Mouse (Mus musculus): Measurements from ENCODE around the gene Gdpd2. TPM values are rescaled to one million over a fixed set of nuclear protein-coding genes. Genes with fewer than 3 reads are reported as not detected.
A peak's percentile ranks its signal among the peaks of the same experiment; 100 is the strongest.

The Gdpd2 gene
- polyA plus RNA-seq, 1 experiment from 2014 or later = 7.5 TPM

DNA sequence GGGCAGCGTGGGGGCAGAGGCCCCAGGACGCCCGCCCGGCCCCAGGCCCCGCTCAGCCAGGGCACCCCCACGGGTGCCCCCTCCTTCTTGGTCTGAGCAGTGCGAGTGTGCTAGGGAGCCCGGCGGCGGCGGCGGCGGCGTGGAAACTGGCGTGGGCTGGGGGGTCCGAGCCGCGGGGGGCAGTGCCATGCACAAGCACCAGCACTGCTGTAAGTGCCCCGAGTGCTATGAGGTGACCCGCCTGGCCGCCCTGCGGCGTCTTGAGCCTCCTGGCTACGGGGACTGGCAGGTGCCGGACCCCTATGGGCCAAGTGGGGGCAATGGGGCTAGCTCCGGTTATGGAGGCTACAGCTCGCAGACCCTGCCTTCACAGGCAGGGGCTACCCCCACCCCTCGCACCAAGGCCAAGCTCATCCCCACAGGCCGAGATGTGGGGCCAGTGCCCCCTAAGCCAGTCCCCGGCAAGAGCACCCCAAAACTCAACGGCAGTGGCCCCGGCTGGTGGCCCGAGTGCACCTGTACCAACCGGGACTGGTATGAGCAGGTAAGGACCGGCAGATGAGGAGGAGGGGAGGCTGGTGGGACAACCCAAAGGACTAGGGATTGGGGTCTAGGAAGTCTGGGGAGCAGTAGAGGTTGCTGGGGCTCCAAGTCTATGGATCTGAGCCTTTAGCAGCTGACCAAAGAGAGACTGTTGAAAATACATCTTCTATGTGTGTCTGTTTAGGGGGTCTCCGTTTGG is 38.4 kb downstream of the Gdpd2 start:
- ATAC-seq (ENCODE audit: low read depth) = peak; percentile 66
- Histone ChIP-seq H3K4me2 (ENCODE audit: low read depth, low read length) (peak overlapping the region; percentile 67), H3K4me1 (ENCODE audit: control insufficient read depth, insufficient read depth, low read length) (no peaks in the 10 kb centered on the region), H3K36me3 (ENCODE audit: control insufficient read depth, insufficient read depth, low read length) (no peaks in the 10 kb centered on the region), H3K27ac (replicated peaks; ENCODE audit: low read depth, low read length) (no peak overlapping the region), H3K9me3 (ENCODE audit: control insufficient read depth, low read length) (no peaks in the 10 kb centered on the region), H3K27me3 (replicated peaks; ENCODE audit: control insufficient read depth, insufficient read depth, low read length) (peaks cover 13% of the 10 kb centered on the region), H3K9ac (ENCODE audit: low read depth, low read length) (peak overlapping the region; percentile 48; the same call in 1 of the 2 replicates), H3K4me3 (ENCODE audit: low read depth, low read length) (peak overlapping the region; percentile 40)
- 53% methylated on average over 10 of the region's 36 CpGs for WGBS
- no peak for DNase-seq (ENCODE audit: low spot score)

DNA sequence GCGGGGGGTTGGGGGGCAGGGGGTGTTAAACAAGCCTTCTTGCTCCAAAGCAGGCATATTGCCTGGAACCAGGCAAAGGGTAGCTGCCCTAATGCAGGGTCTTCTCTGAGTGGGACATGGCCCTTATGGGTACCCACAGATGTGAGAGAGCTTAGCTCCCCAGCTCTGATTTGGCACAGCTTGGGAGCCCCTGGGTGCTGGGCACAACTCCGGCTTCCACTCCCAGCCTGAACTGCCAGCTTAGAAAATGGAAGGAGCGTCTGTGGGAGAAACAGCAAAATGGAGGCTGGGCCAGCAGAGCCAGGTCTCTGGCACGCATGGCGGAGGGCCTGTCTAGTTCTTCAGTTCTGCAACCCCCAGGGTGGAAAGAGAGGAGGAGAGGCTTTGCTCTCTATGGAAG is 39.6 kb downstream of the Gdpd2 start:
- Histone ChIP-seq H3K4me2 (ENCODE audit: low read depth, low read length) (no peak overlapping the region), H3K9me3 (ENCODE audit: control insufficient read depth, low read length) (no peaks in the 10 kb centered on the region), H3K4me1 (ENCODE audit: control insufficient read depth, insufficient read depth, low read length) (no peaks in the 10 kb centered on the region), H3K4me3 (ENCODE audit: low read depth, low read length) (no peak overlapping the region), H3K27ac (replicated peaks; ENCODE audit: low read depth, low read length) (no peak overlapping the region), H3K36me3 (ENCODE audit: control insufficient read depth, insufficient read depth, low read length) (no peaks in the 10 kb centered on the region), H3K27me3 (replicated peaks; ENCODE audit: control insufficient read depth, insufficient read depth, low read length) (peaks cover 13% of the 10 kb centered on the region), H3K9ac (ENCODE audit: low read depth, low read length) (no peak overlapping the region)
- DNase-seq (ENCODE audit: low spot score) (no peak), ATAC-seq (ENCODE audit: low read depth) (no peak)
- 87% methylated on average over 5 of the region's 5 CpGs for whole genome bisulfite sequencing

DNA sequence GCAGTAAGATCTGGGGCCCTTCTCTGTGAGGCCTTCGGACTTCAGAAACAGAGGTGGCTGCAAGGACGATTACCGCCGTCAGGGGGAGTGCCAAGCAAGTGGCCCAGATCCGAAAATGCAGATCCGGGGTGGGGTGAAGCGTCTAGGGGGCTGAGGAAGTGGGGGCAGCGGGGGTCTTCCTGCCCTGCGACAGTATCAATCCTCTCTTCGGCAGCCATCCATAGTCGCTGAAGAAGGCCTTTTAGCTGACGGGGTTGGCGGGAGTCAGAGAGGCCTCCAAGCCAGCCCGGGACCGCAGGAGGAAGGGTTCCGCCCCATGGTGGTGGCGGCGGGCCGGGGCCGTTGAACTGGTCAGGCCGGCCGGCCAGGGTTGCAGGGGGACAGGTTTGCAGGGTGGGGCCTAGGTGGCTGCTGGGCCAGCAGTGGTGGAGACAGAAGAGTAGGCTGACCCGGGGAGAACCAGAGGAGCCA is 44.7 kb downstream of the Gdpd2 start:
- WGBS = 18% methylated on average over 14 of the region's 23 CpGs
- no peaks in the 10 kb centered on the region for H3K27me3 ChIP-seq (replicated peaks; ENCODE audit: control insufficient read depth, insufficient read depth, low read length)
- H3K4me3 ChIP-seq (ENCODE audit: low read depth, low read length) = peak overlapping the region; percentile 50
- no peak overlapping the region for H3K27ac ChIP-seq (replicated peaks; ENCODE audit: low read depth, low read length)
- DNase-seq (ENCODE audit: low spot score) (peak; percentile 54), ATAC-seq (ENCODE audit: low read depth) (0 out of 2 replicates have a peak, but pooled peaks have one; percentile 20)
- H3K4me2 ChIP-seq (ENCODE audit: low read depth, low read length) = peak overlapping the region; percentile 56
- H3K9ac ChIP-seq (ENCODE audit: low read depth, low read length) = peak overlapping the region; percentile 73
- H3K36me3 ChIP-seq (ENCODE audit: control insufficient read depth, insufficient read depth, low read length) = no peaks in the 10 kb centered on the region
- H3K9me3 ChIP-seq (ENCODE audit: control insufficient read depth, low read length) = no peaks in the 10 kb centered on the region
- peaks cover 3% of the 10 kb centered on the region; the same call in 1 of the 2 replicates for H3K4me1 ChIP-seq (ENCODE audit: control insufficient read depth, insufficient read depth, low read length)

DNA sequence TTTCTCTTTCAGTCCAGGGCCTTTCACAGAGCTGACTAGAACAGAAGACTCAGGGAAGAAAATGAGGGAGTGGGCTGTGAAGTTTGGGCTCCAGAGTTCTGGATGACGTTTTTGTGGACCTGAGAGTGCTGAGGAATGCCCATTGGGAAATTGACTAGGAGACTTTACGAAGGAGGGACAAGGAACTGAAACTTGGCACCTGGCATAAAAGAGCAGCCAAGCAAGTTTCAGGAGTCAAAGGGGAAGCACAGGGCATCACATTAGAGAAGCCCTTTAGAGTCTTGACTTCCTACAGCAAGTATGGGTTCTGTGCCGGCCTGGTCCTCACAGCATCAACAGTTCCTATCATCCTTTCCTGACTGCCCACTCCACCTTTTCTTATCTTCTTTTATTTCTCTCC is 45.7 kb downstream of the Gdpd2 start:
- Histone ChIP-seq H3K27ac (replicated peaks; ENCODE audit: low read depth, low read length) (no peak overlapping the region), H3K27me3 (replicated peaks; ENCODE audit: control insufficient read depth, insufficient read depth, low read length) (no peaks in the 10 kb centered on the region), H3K4me1 (ENCODE audit: control insufficient read depth, insufficient read depth, low read length) (peaks cover 3% of the 10 kb centered on the region; the same call in 1 of the 2 replicates), H3K4me3 (ENCODE audit: low read depth, low read length) (no peak overlapping the region), H3K9me3 (ENCODE audit: control insufficient read depth, low read length) (no peaks in the 10 kb centered on the region), H3K9ac (ENCODE audit: low read depth, low read length) (no peak overlapping the region), H3K36me3 (ENCODE audit: control insufficient read depth, insufficient read depth, low read length) (no peaks in the 10 kb centered on the region), H3K4me2 (ENCODE audit: low read depth, low read length) (no peak overlapping the region)
- 80% methylated on average over 3 of the region's 3 CpGs for WGBS
- no peak for DNase-seq (ENCODE audit: low spot score)
- ATAC-seq (ENCODE audit: low read depth) = no peak

DNA sequence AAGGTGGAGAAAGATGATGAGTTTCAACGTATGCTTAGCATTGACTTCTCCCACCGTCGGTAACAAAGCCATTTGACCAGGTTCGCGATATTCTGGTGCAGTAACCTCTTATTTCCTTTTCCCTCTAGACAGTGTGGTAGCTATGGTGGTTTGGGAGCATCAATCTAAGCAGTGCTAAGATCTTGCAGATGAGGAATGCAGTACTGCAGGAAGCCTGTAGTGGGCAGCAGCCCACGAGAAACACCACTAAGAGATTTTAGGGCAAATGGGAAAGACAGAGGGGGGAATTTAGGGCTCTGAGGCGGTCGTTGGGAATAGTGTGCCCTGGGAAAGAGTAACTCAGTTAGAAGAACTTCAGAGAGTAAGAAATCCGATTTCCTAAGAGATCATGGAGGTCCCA is 46.8 kb downstream of the Gdpd2 start:
- Histone ChIP-seq H3K9ac (ENCODE audit: low read depth, low read length) (no peak overlapping the region), H3K4me1 (ENCODE audit: control insufficient read depth, insufficient read depth, low read length) (peaks cover 3% of the 10 kb centered on the region; the same call in 1 of the 2 replicates), H3K4me2 (ENCODE audit: low read depth, low read length) (peak overlapping the region; percentile 60), H3K27ac (replicated peaks; ENCODE audit: low read depth, low read length) (peak overlapping the region; percentile 83), H3K9me3 (ENCODE audit: control insufficient read depth, low read length) (no peaks in the 10 kb centered on the region), H3K36me3 (ENCODE audit: control insufficient read depth, insufficient read depth, low read length) (no peaks in the 10 kb centered on the region), H3K4me3 (ENCODE audit: low read depth, low read length) (peak overlapping the region; percentile 52), H3K27me3 (replicated peaks; ENCODE audit: control insufficient read depth, insufficient read depth, low read length) (no peaks in the 10 kb centered on the region)
- WGBS = 21% methylated on average over 9 of the region's 9 CpGs
- ATAC-seq (ENCODE audit: low read depth) (peak; percentile 72), DNase-seq (ENCODE audit: low spot score) (peak; percentile 62)

DNA sequence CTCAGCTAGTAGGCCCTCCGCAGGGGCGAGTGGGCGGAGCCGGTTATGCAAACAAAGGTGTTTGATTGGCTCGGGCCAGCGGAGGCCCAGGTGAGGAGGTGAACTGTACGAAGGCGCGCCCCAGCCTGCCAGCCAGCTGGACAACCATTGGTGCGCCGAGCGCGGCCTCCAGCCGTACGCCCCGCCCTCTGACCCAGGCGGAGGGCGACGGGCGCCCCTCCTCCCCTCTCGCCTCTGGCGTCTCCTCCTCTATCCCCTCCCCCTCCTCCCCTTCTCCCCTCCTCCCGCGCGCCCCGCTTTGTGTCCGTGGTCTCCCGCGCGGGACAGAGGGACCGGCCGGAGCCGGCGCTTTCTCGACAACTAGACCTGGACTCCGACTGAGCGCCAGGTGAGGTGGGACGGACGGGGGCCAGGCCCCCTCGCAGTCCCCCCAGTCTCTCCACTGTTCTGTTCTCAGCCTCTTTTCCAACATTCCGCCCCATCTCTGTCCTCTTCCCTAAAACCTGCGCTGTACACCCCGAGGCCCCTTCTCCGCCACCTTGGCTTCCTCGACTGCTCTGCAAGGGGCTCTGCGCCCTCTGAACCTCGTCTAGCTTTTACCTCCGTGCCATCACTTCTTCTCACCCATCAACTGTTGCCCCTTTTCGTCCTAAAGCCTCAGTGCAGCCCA is 47.4 kb downstream of the Gdpd2 start:
- WGBS = 13% methylated on average over 19 of the region's 49 CpGs
- Histone ChIP-seq H3K27me3 (replicated peaks; ENCODE audit: control insufficient read depth, insufficient read depth, low read length) (no peaks in the 10 kb centered on the region), H3K4me3 (ENCODE audit: low read depth, low read length) (peak overlapping the region; percentile 52), H3K4me2 (ENCODE audit: low read depth, low read length) (peak overlapping the region; percentile 60), H3K9me3 (ENCODE audit: control insufficient read depth, low read length) (no peaks in the 10 kb centered on the region), H3K4me1 (ENCODE audit: control insufficient read depth, insufficient read depth, low read length) (peaks cover 3% of the 10 kb centered on the region; the same call in 1 of the 2 replicates), H3K36me3 (ENCODE audit: control insufficient read depth, insufficient read depth, low read length) (no peaks in the 10 kb centered on the region), H3K27ac (replicated peaks; ENCODE audit: low read depth, low read length) (peak overlapping the region; percentile 83), H3K9ac (ENCODE audit: low read depth, low read length) (peak overlapping the region; percentile 74)
- ATAC-seq (ENCODE audit: low read depth) = peak; percentile 94
- peak; percentile 92 for DNase-seq (ENCODE audit: low spot score)

DNA sequence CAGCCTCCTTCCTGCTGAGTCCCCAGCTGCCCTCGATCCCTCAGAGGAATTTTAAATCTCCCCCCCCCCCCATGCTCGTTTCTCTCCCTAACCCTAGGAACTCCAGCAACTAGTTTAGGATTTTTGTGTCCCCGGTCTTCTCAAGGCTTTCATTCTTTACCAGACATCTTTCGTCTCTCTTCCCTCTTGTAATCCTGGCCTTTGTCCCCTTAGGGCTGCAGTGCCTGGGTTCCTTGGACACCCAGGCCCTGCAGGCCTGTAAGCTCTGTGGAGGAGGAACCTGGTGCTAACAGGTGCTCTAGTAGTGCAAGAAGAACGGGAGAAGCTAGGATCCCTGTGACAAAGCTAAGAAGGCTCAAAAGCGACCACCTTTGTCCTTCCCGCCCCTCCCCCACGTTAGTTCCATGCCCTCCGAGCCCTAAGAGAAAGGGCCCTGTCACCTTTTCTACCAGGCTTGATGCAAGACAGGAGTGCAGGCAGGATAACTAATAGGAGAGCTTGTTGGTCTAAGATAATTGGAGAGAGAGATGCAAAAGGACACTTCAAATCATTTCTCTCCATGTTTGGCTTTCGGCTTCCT is 48.1 kb downstream of the Gdpd2 start:
- no peaks in the 10 kb centered on the region for H3K27me3 ChIP-seq (replicated peaks; ENCODE audit: control insufficient read depth, insufficient read depth, low read length)
- WGBS = 27% methylated on average over 10 of the region's 10 CpGs
- peak overlapping the region; percentile 83 for H3K27ac ChIP-seq (replicated peaks; ENCODE audit: low read depth, low read length)
- H3K36me3 ChIP-seq (ENCODE audit: control insufficient read depth, insufficient read depth, low read length) = no peaks in the 10 kb centered on the region
- peak overlapping the region; percentile 60 for H3K4me2 ChIP-seq (ENCODE audit: low read depth, low read length)
- peak overlapping the region; percentile 52 for H3K4me3 ChIP-seq (ENCODE audit: low read depth, low read length)
- no peaks in the 10 kb centered on the region for H3K9me3 ChIP-seq (ENCODE audit: control insufficient read depth, low read length)
- H3K4me1 ChIP-seq (ENCODE audit: control insufficient read depth, insufficient read depth, low read length) = peaks cover 3% of the 10 kb centered on the region; the same call in 1 of the 2 replicates
- H3K9ac ChIP-seq (ENCODE audit: low read depth, low read length) = peak overlapping the region; percentile 74
- ATAC-seq (ENCODE audit: low read depth) (no peak), DNase-seq (ENCODE audit: low spot score) (no peak)

DNA sequence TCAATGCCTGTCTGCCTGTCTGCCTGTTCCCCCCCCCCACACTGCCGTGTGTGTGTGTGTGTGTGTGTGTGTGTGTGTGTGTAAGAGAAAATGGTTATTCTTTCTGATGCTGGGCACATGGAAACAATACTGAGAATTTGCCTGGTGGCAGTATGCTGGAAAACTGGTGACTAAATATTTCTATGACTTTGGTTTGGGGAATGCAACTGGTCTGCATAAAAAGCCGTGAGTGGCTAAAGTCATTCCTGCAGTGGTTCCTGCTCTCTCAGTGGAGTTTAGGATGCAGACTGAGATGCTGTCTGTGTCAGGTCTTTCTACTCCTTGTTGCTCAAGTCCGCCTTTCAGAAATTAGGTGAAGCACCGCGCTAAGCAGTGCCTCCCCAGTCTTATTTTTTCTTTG is 48.7 kb downstream of the Gdpd2 start:
- Histone ChIP-seq H3K27ac (replicated peaks; ENCODE audit: low read depth, low read length) (no peak overlapping the region), H3K4me3 (ENCODE audit: low read depth, low read length) (peak overlapping the region; percentile 52), H3K36me3 (ENCODE audit: control insufficient read depth, insufficient read depth, low read length) (no peaks in the 10 kb centered on the region), H3K9me3 (ENCODE audit: control insufficient read depth, low read length) (no peaks in the 10 kb centered on the region), H3K4me1 (ENCODE audit: control insufficient read depth, insufficient read depth, low read length) (peaks cover 3% of the 10 kb centered on the region; the same call in 1 of the 2 replicates), H3K4me2 (ENCODE audit: low read depth, low read length) (peak overlapping the region; percentile 60), H3K27me3 (replicated peaks; ENCODE audit: control insufficient read depth, insufficient read depth, low read length) (no peaks in the 10 kb centered on the region), H3K9ac (ENCODE audit: low read depth, low read length) (peak overlapping the region; percentile 74; the same call in 1 of the 2 replicates)
- WGBS = 27% methylated on average over 5 of the region's 5 CpGs
- ATAC-seq (ENCODE audit: low read depth) (no peak), DNase-seq (ENCODE audit: low spot score) (no peak)
